Mouse (Mus musculus) liver, embryonic 14.5 days (tissue): ENCODE data around the gene Polk. TPM values are rescaled to one million over a fixed set of nuclear protein-coding genes. Genes with fewer than 3 reads are reported as not detected.

Experiments used
- ATAC-seq: fragments of 200-750 bp; cut with Nextera tagmentation; 2 replicates; pipeline ENCODE4 v1.8.0; 2017; ENCODE audit warnings: moderate number of reproducible peaks, mild to moderate bottlenecking, moderate library complexity; ENCODE audit not compliant: insufficient read depth
- DNase-seq, 3 experiments: peaks; one replicate each; pipeline ENCODE4 v3.0.0-alpha.2; 2012 to 2013; ENCODE audit warnings: low read depth in 3 of 3, low spot score in 3 of 3
- H3K27ac ChIP-seq: fragments of 300-500 bp; sonication (generic); 2 replicates; pipeline ENCODE4 v1.5.1; 2014; ENCODE audit warnings: moderate library complexity, mild to moderate bottlenecking, control low read depth, inconsistent platforms
- H3K27me3 ChIP-seq: fragments of 300-500 bp; sonication (generic); 2 replicates; pipeline ENCODE4 v1.6.1; 2014; ENCODE audit warnings: mild to moderate bottlenecking, low read length, moderate library complexity; ENCODE audit not compliant: control insufficient read depth, insufficient read depth
- H3K36me3 ChIP-seq: fragments of 300-500 bp; sonication (generic); replicated peaks from 2 replicates; pipeline ENCODE4 v1.6.1; 2014; ENCODE audit warnings: low read depth; ENCODE audit not compliant: control insufficient read depth, insufficient read depth
- H3K4me1 ChIP-seq, 2 experiments: fragments of 200-500 bp in 1 of 2; fragments of 300-500 bp in 1 of 2; sonication (generic) in 1 of 2; replicated peaks; 2 replicates each; pipeline ENCODE4 v1.6.1; 2012 to 2014; ENCODE audit warnings: antibody characterized with exemption in 1 of 2, inconsistent platforms in 1 of 2, low read length in 1 of 2; ENCODE audit not compliant: control insufficient read depth in 2 of 2, insufficient read depth in 2 of 2
- H3K4me2 ChIP-seq: fragments of 300-500 bp; sonication (generic); 2 replicates; pipeline ENCODE4 v1.6.1; 2014; ENCODE audit warnings: low read depth, mild to moderate bottlenecking, control low read depth, moderate library complexity
- H3K4me3 ChIP-seq, 2 experiments: fragments of 200-500 bp in 1 of 2; fragments of 300-500 bp in 1 of 2; sonication (generic) in 1 of 2; 2 replicates each; pipeline ENCODE4 v1.5.1; 2012 to 2014; ENCODE audit warnings: low read depth in 2 of 2, low read length in 2 of 2, mild to moderate bottlenecking in 2 of 2, control low read depth in 1 of 2, inconsistent platforms in 1 of 2, moderate library complexity in 1 of 2; ENCODE audit not compliant: insufficient read depth in 1 of 2
- H3K9ac ChIP-seq: fragments of 300-500 bp; sonication (generic); replicated peaks from 2 replicates; pipeline ENCODE4 v1.6.1; 2014; ENCODE audit warnings: mild to moderate bottlenecking, control low read depth, moderate library complexity
- H3K9me3 ChIP-seq: fragments of 300-500 bp; sonication (generic); 2 replicates; pipeline ENCODE4 v1.6.1; 2016; ENCODE audit warnings: low read length, mixed read lengths; ENCODE audit not compliant: control insufficient read depth
- CTCF ChIP-seq: IDR thresholded peaks from 2 replicates; pipeline ENCODE4 v1.5.1; 2016; ENCODE audit warnings: antibody characterized with exemption, low read depth, control low read depth
- EP300 ChIP-seq: IDR thresholded peaks from 2 replicates; pipeline ENCODE4 v1.6.1; 2016; ENCODE audit warnings: antibody characterized with exemption, low read depth
- WGBS: fragments of 180-500 bp; shearing (Covaris S2); extraction: QIAGEN DNeasy Blood & Tissue Kit; methylation state at CpG from one replicate; pipeline ENCODE4 v1.1.7; 2014; ENCODE audit not compliant: insufficient replicate concordance; 5-methylcytosine and 5-hydroxymethylcytosine counted together
- polyA plus RNA-seq, 2 experiments: library from polyadenylated mRNA; depleted of rRNA in 1 of 2; stranded (reverse) in 1 of 2; unstranded in 1 of 2; fragments of >200 nt; fragmentation: Nextera tagmentation in 1 of 2; extraction: Ambion mirVana in 1 of 2; gene quantifications; 2 replicates each; pipeline versions ENCODE4 v1.2.1 to v1.2.3; 2012 to 2014

The Polk gene
- polyA plus RNA-seq, 2 experiments = 2.7 to 3.5 TPM

- peak; percentile 34; the same call in 1 of the 2 replicates for ATAC-seq
- H3K9me3 ChIP-seq = no peaks in the 10 kb centered on the region
- H3K27me3 ChIP-seq = no peaks in the 10 kb centered on the region
- H3K9ac ChIP-seq = no peak overlapping the region
- H3K4me1 ChIP-seq = peaks cover 0 to 28% of the 10 kb centered on the region in 2 experiments; a peak in 2 of 4 replicates
- no peak overlapping the region for H3K27ac ChIP-seq
- no peaks in the 10 kb centered on the region for H3K36me3 ChIP-seq
- H3K4me2 ChIP-seq = no peak overlapping the region
- DNase-seq = peak in 1 of 3 experiments; percentile 12
- H3K4me3 ChIP-seq = no peak overlapping the region
- TF ChIP-seq CTCF = no peak
- no peak for TF ChIP-seq EP300
- WGBS = 45% methylated on average over 3 of the region's 3 CpGs
These were observed 110.0 kb downstream of the Polk start for GRCm38 (mm10) chr13:96432376-96432811.

GRCm38 (mm10) chr13:96431595-96432156 lies 110.7 kb downstream of the Polk start:
- WGBS = 28% methylated on average over 12 of the region's 12 CpGs
- DNase-seq (peak; percentile 51 to 56 (median 53)), ATAC-seq (peak; percentile 57)
- TF ChIP-seq CTCF (peak; percentile 94), EP300 (no peak)
- Histone ChIP-seq H3K9ac (no peak overlapping the region), H3K27ac (no peak overlapping the region), H3K4me3 (no peak overlapping the region), H3K9me3 (no peaks in the 10 kb centered on the region), H3K36me3 (no peaks in the 10 kb centered on the region), H3K27me3 (no peaks in the 10 kb centered on the region), H3K4me2 (no peak overlapping the region), H3K4me1 (peaks cover 0 to 28% of the 10 kb centered on the region in 2 experiments; a peak in 2 of 4 replicates)

Other genes starting within 250 kb of the Polk start
- 2.2 and 4.0 TPM in 2 replicates for gene Poc5, start 154.3 kb downstream of the Polk start, polyA plus RNA-seq (2012; rRNA removed)
- 5.4 and 7.7 TPM in 2 replicates for gene Poc5, start 154.3 kb downstream of the Polk start, polyA plus RNA-seq (2014; fragmentation: Nextera tagmentation; extraction: Ambion mirVana)
- gene Ankdd1b, start 71.4 kb downstream of the Polk start, polyA plus RNA-seq (2012; rRNA removed) = 0.02 TPM in 2 replicates
- gene Ankdd1b, start 71.4 kb downstream of the Polk start, polyA plus RNA-seq (2014; fragmentation: Nextera tagmentation; extraction: Ambion mirVana) = 0.13 TPM in 1 of 2 replicates, not detected in the other
- gene Gm17622, start 51.8 kb downstream of the Polk start, polyA plus RNA-seq (2012; rRNA removed) = not detected in 2 replicates
- not detected in 2 replicates for gene Gm17622, start 51.8 kb downstream of the Polk start, polyA plus RNA-seq (2014; fragmentation: Nextera tagmentation; extraction: Ambion mirVana)
- gene Col4a3bp, start within 50 bp of the Polk start, polyA plus RNA-seq (2012; rRNA removed) = 4.0 and 5.7 TPM in 2 replicates
- 3.3 and 4.5 TPM in 2 replicates for gene Col4a3bp, start within 50 bp of the Polk start, polyA plus RNA-seq (2014; fragmentation: Nextera tagmentation; extraction: Ambion mirVana)
- gene Hmgcr, start 128.4 kb upstream of the Polk start, polyA plus RNA-seq (2012; rRNA removed) = 26.7 and 36.8 TPM in 2 replicates
- 80.0 and 85.9 TPM in 2 replicates for gene Hmgcr, start 128.4 kb upstream of the Polk start, polyA plus RNA-seq (2014; fragmentation: Nextera tagmentation; extraction: Ambion mirVana)
- gene Ankrd31, start 205.7 kb upstream of the Polk start, polyA plus RNA-seq (2012; rRNA removed) = 0.02 and 0.03 TPM in 2 replicates
- gene Ankrd31, start 205.7 kb upstream of the Polk start, polyA plus RNA-seq (2014; fragmentation: Nextera tagmentation; extraction: Ambion mirVana) = 0.03 TPM in 1 of 2 replicates, not detected in the other